Mouse (Mus musculus) heart, adult 18-20 months (tissue): Measurements from ENCODE around the gene Kcne1. TPM values are rescaled to one million over a fixed set of nuclear protein-coding genes. Genes with fewer than 3 reads are reported as not detected.

Experiments
- DNase-seq, 2 experiments: peaks; one replicate each; pipeline ENCODE4 v3.0.0; 2021 to 2022; ENCODE audit warnings: mixed read lengths in 1 of 2
- long read RNA-seq, 2 experiments: library from polyadenylated mRNA; stranded (forward); transcript quantifications; one replicate each; pipeline ENCODE4 v2.0.0; 2021
- total RNA-seq, 2 experiments: library from RNA; stranded (reverse); gene quantifications; 2 replicates each; pipeline ENCODE4 v1.2.3; 2021

Kcne1 gene
- total RNA-seq: 1 to 10 TPM; 7.1 to 7.8 TPM
- long read RNA-seq, experiment 1, partial matches to known transcripts: 0 of 1 reads
- long read RNA-seq, experiment 1, other reads (novel, unspliced or antisense): 1 of 1 reads
- long read RNA-seq, experiment 2, partial matches to known transcripts: 0 of 4 reads
- long read RNA-seq, experiment 2, other reads (novel, unspliced or antisense): 4 of 4 reads

GRCm38 (mm10) chr16:92359229-92359628 is at the start of gene Kcne1:
Kcne1 (minus strand) TSS chr16:92359468.
- no peak for DNase-seq

GRCm38 (mm10) chr16:92407883-92408282 is 48.6 kb upstream of the Kcne1 start:
- DNase-seq: no peak

- DNase-seq: no peak
These were observed 44.9 kb upstream of the Kcne1 start for GRCm38 (mm10) chr16:92404141-92404540.

- peak in 1 of 2 experiments; percentile 73 for DNase-seq
These were observed 43.8 kb upstream of the Kcne1 start for GRCm38 (mm10) chr16:92403069-92403468.

- no peak for DNase-seq
These were observed 42.9 kb upstream of the Kcne1 start for GRCm38 (mm10) chr16:92402216-92402615.

- no peak for DNase-seq
These were observed 41.9 kb upstream of the Kcne1 start for GRCm38 (mm10) chr16:92401206-92401605.

- DNase-seq: peak; percentile 91 to 94
These were observed 40.5 kb upstream of the Kcne1 start for GRCm38 (mm10) chr16:92399490-92400458.

- peak; percentile 41 to 44 for DNase-seq
These were observed 39.4 kb upstream of the Kcne1 start for GRCm38 (mm10) chr16:92398574-92399118.

GRCm38 (mm10) chr16:92397745-92398573 is 38.7 kb upstream of the Kcne1 start:
- DNase-seq: peak; percentile 41 to 43

GRCm38 (mm10) chr16:92393732-92394131 is 34.5 kb upstream of the Kcne1 start:
- no peak for DNase-seq

GRCm38 (mm10) chr16:92387692-92388091 is 28.4 kb upstream of the Kcne1 start:
- DNase-seq: no peak

GRCm38 (mm10) chr16:92385062-92385461 is 25.8 kb upstream of the Kcne1 start:
- peak; percentile 63 to 90 for DNase-seq

GRCm38 (mm10) chr16:92383412-92383811 is 24.1 kb upstream of the Kcne1 start:
- no peak for DNase-seq

GRCm38 (mm10) chr16:92382508-92382907 is 23.2 kb upstream of the Kcne1 start:
- DNase-seq: no peak

GRCm38 (mm10) chr16:92381092-92381491 is 21.8 kb upstream of the Kcne1 start:
- DNase-seq: no peak

GRCm38 (mm10) chr16:92376976-92377375 is 17.7 kb upstream of the Kcne1 start:
- DNase-seq: peak; percentile 62 to 76

GRCm38 (mm10) chr16:92371623-92372022 is 12.4 kb upstream of the Kcne1 start:
- DNase-seq: no peak

GRCm38 (mm10) chr16:92369260-92369659 is 10.0 kb upstream of the Kcne1 start:
- peak in 1 of 2 experiments; percentile 14 for DNase-seq

GRCm38 (mm10) chr16:92365477-92365876 is 6.2 kb upstream of the Kcne1 start:
- DNase-seq: no peak

- DNase-seq: no peak
These were observed 1.4 kb upstream of the Kcne1 start for GRCm38 (mm10) chr16:92360711-92361110.

GRCm38 (mm10) chr16:92358734-92359133 is 534 bp downstream of the Kcne1 start:
- DNase-seq: no peak

GRCm38 (mm10) chr16:92357566-92357965 is 1.7 kb downstream of the Kcne1 start:
- DNase-seq: no peak
